Mouse (Mus musculus): ENCODE measurements around the gene Zbtb16.

GRCm38 (mm10) chr9:48823319-48823705 is 12.7 kb downstream of the Zbtb16 start:
- no peak for TF ChIP-seq CTCF (IDR thresholded peaks at IDR 0.05; ENCODE audit: low read depth)
- TF ChIP-seq EP300 (IDR thresholded peaks at IDR 0.05; ENCODE audit: low read depth), result no peak
